Mouse (Mus musculus) cerebellum, adult 2 months (tissue): ENCODE data around the gene Upb1.

Experiments
- CTCF ChIP-seq: fragments of 200-500 bp; IDR thresholded peaks from 2 replicates; pipeline ENCODE4 v1.5.1; 2011; ENCODE audit warnings: low read depth, mild to moderate bottlenecking, control low read depth, low read length, moderate library complexity, borderline replicate concordance; ENCODE audit not compliant: insufficient read depth
- POLR2A ChIP-seq: fragments of 200-500 bp; IDR thresholded peaks from 2 replicates; pipeline ENCODE4 v1.6.1; 2011; ENCODE audit warnings: low read length, control low read depth, borderline replicate concordance; ENCODE audit not compliant: insufficient read depth

- TF ChIP-seq CTCF = no peak
- TF ChIP-seq POLR2A = no peak
Measured at GRCm38 (mm10) chr10:75482271-75482670, 81.4 kb downstream of the Upb1 start.
